Mouse (Mus musculus): Measurements from ENCODE around the gene Mdm2.

DNA sequence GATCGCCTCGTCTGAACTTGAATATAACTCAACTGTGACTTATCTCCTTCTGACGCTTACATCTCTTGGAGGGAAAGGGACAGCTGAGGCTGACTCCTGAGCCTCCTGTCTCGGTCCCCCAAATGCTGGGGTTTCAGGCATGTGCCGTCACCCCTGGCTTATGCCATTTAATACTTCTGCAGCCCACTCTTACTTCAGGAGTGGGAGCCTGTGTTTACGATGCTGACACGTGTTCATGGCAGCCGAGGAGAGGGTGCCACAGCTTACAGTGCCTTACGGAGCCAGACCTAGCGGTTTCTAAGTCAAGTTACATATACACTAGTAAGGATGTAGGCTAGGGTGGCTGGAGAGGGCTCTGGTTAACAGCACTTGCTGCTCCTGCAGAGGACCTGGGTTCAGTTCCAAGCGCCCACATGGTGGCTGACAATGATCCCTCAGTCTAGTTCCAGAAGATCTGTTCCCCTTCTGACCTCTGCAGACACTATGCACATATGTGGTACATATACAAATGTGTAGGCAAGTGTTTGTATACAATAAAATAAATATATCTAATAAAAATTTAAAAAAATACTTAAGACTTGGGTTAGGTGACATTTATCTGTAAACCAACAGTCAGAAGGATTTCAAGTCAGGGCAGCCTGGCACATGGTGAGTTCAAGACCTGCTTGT lies 45.4 kb upstream of the Mdm2 start:
- no peak for TF ChIP-seq CTCF (IDR thresholded peaks at IDR 0.05; ENCODE audit: borderline replicate concordance, control insufficient read depth, extremely low read depth, insufficient read depth, low read length, poor library complexity)
- TF ChIP-seq POLR2A (IDR thresholded peaks at IDR 0.05; ENCODE audit: control insufficient read depth, extremely low read depth, insufficient read depth, low read length, poor library complexity) = no peak

Measured in thymus, adult 2 months (tissue).